Mouse (Mus musculus) kidney, adult 9 months (tissue): ENCODE measurements at regions not wholly inside any gene's neighbourhood (a gene's known extent, or its start where the extent isn't known, plus 50 kb on each side); places are given as distances from the start of the nearest gene placed in this dataset.

Experiments used
- DNase-seq: peaks from one replicate; pipeline ENCODE4 v3.0.0; 2022

DNA sequence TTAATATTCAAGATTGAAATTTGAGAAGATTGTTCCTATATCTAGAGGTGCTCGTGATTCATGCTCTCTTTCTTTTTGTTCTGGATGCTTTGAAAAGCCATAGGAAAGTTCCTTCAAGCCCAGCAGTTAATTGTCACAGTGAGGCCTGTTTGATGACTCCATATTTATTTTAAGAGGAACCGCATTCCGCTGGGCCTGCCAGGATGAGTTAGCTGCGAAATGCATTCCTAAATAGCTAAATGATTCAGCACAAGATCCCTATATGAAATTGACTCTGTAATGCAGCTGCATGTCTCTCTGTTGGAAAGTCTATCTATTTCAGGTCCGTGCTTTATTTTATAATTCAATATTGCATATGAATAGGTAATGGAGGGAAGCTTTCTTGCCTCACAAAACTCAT lies 511.9 kb upstream of the Adgra3 start:
- DNase-seq: no peak

DNA sequence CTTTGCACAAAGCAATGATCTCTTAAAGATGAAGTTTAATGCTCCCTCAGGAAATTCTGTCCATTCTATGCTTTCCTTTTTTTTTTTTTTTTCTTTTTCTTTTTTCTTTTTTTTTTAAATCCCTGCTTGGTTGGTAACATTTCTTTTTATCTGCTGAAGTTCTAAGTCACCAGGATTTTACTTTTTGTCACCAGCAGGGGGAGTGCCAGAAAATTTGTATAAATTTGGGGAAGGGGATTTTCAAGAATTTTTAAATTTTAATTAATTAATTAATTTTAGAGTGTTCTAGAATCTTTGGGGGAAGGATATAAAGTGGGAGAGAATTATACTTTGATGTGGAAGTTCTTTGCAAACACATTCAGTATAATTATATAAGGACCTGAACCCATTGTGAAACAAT lies 492.3 kb upstream of the Adgra3 start:
- DNase-seq: no peak

DNA sequence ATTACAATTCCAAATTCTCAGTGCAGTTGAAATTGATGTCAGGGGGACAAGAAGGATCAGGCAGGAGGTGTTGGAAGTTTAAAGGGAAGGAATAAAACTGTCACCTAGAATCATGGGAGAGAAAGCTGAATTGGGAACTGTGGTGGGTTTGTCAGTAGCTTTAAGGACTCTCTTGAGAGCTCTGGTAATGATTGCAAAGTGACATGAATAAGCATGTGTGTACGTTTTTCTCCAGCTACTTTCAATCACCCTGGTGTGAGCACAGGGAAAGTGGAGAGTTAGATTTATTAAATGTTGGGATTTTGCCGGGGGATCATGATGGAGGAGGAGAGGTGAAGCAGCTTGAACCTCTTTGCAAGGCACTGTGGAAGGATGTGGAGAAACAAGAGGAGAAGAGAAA lies 453.7 kb upstream of the Adgra3 start:
- no peak for DNase-seq

DNA sequence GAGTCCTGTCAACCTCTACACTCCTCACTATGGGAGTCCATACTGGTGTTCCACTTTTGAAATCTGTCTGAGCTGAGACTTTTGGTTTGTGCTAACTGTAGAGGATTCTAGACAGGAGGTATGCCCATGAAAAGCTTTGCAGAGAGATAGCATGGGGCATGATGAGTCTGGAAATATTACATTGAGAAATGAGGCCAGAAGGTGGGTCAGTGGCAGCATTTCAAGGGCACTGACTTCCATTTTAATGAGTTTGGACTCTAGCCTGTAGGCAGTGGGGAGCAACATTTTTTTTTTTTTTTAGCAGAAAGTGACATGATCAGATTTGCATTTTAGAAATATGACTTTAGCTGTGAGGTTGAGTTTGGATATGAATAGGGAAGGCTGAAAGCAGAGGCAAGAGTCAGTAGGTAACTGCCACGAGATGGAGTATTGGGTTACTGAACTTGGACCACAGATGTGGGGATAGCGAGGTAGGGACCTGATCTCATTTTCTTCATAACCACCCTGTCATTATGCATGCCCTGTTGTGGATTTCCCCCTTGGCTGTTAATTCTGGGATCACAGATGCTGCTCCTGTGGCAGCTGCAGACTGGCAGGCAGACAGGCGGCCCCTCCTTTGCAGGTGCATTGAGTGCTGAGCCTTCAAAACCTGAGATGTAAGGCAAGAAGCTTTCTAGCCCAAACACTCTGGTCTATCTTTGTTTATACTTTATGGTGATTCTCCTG lies 451.1 kb upstream of the Adgra3 start:
- DNase-seq: no peak

DNA sequence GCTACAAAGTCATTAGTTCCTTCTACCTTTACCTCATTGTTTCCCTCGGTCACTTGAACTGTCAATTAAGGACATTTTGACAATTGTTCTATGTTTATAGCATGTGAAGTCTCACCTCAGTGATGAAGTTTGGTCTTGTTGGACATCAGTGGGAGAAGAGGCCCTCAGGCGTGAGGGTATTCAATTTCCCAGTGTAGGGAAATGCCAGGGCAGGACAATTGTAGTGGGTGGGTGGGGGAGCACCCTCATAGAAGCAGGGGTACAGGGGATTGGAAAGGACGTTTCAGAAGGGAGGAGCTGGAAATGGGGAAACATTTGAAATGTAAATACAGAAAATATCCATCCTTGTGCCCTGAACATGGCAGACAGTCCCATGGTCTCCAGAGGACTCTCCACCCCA lies 431.4 kb upstream of the Adgra3 start:
- no peak for DNase-seq

DNA sequence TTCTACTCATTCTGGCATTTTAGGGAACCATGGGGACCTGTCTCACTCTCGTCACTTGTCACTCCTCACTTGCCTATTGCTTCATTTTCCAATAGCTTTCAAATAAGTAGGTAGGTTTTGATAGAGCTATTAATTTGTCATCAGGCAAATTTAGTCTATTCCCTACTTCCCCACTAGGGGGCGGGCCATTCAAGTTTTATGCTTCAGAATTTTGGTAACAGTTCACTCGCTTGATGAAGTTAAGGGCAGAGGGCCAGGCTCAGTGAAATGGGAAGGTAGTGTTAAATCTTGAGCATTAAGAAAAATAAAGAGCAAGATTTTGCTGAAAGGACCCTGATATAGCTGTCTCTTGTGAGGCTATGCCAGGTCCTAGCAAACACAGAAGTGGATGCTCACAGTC lies 418.2 kb upstream of the Adgra3 start:
- DNase-seq: peak; percentile 61

DNA sequence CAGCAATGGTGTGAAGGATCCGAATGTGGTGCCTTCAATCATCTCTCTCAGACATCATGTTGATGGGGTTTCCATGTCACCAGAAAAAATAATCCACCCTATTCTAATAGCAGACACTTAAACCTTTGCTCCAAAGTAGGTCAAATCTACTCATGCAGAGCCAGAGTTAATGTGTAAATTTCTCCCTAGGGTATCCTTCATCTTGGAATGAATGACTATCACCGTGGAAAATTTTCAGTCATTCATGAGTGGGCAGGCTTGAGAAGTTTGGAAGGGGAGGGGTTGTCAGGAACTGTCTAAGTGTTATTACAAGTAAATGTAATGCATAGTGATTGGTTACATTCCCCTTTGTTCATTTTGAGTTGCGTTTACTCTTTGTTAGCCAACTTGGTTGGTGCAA lies 402.7 kb upstream of the Adgra3 start:
- DNase-seq: peak; percentile 53

DNA sequence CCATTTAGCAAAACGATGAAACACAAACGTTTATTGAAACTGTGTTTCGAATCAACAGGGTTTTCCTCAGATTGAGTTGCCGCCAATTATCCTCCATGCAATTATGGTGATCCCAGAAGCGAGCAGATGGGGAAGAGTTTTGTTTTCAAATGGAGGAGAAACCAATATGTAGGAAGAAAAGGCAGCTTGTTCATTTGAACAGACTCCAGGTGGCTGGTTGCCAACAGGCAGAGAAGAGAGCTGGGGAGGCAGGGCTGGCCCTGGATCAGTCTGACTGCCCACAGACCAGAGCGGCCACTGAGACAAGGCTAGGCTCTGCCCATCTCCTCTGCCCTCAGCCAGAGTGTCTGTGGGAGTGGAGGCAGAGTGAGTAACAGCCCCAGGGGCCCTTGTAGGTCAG lies 398.8 kb upstream of the Adgra3 start:
- DNase-seq: peak; percentile 18

DNA sequence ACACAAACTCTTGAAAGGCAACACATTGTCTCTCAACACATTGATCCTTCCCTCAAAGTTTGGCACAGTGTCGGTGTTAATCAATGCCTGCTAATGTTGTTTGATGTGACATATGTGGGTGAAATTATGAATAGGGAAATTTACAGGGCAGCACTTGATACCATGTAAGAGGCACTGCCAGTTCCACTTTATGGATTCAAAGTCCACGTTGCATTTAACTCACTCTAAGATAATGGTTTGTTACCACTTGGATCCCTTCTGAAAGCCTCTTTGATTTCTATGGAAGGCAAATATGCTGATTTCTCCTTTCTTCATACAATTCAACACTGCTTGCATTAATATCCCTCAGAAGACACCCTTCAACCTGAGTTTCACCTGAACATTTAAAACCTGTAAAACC lies 395.6 kb upstream of the Adgra3 start:
- no peak for DNase-seq

DNA sequence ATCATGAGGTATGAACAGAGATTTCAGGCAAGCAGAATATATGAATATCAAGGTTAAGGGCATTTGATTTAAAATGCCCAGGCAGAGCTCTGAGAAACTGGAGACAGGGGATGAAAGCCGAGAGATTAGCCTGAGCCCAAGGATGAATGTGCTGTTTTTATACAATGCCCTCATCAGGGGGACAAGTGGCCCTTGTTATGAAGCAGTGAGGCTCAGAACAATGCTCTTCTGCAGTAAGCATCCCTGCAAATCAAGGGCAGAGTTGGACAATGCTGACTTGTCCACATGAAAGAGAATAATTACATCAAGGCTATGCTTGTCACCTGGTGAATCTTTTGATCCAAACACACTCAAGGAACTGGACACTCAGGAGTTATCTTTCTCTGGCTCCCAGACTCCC lies 348.1 kb upstream of the Adgra3 start:
- no peak for DNase-seq

DNA sequence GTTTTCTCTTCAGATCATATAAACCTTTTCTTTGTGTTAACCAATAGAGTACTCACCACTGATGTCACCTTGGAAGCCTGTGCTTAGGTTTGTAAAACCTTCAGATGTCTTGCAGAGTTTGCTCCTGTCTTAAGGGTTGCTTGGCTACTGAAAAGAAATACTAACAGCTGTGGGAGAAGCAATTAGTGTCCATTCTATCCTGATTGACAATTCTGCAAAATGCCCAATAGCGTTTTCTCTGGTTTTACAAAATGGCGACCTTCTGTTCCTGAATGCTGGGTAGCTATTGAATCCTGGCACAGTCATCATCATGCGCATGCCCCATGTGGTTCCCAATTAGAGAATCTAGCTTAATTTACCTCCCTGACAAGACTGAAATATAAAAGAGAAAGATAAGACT lies 347.7 kb upstream of the Adgra3 start:
- no peak for DNase-seq
